Mouse (Mus musculus): ENCODE measurements around the gene 5031410I06Rik.
"Not testable (repeated sequence)": the region's sequence is repeated elsewhere in the genome, so short reads cannot be mapped to it uniquely, and the experiment has no call there.

GRCm38 (mm10) chr5:26058481-26058880 lies 46.7 kb downstream of the 5031410I06Rik start, which contains the start of gene Gm7347:
- not testable (repeated sequence) for TF ChIP-seq CTCF (IDR thresholded peaks at IDR 0.05; ENCODE audit: control insufficient read depth, insufficient read depth, low read length); POLR2A (IDR thresholded peaks at IDR 0.05; ENCODE audit: borderline replicate concordance, control insufficient read depth, low read depth, low read length)

Data from bone marrow, adult 2 months (tissue).